Mouse (Mus musculus) embryo, embryonic 9.5 days (tissue): Measurements from ENCODE around the gene Spon1.

Experiments
- DNase-seq: peaks from one replicate; pipeline ENCODE4 v3.0.0-alpha.2; 2017; ENCODE audit errors: extremely low spot score

Spon1 gene

DNA sequence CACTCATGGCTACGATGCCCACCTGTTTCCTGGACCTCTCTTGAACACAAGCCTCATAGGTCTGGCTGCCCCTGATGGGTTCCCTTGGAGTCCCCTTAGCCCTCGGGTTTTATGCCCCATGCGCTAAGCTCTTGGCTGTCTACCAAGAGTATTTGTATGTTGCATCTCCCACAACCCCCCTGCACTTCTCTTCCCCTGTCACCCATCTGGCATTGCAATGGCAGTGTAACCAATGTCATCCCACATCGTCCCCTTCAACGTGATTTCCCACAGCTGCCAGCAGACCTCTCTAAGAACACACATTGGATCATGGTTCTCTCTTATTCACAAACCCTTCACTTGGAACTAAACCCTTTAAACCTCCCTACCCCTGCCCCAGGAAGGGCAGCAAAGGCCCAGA is 239.7 kb downstream of the Spon1 start:
- DNase-seq, result no peak

DNA sequence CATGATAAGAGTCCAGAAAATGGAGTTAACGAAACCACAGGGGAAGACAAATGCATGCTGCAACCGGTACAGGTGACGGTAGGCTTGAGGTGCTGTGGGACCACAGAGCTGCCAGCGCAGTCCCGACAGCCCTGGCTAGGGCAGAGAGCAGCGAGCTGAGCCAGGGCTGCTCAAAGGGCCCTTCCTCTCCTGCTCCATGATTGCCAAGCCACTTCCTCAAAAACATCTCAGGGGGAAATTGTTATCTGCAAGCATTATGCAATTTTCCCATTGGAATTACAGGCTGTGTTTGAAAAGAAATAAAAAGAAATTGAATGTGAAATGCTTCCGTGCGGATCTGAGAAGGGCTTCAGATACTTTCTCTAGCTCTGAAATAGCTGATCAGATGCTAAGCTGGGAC is 240.7 kb downstream of the Spon1 start:
- DNase-seq, result no peak

DNA sequence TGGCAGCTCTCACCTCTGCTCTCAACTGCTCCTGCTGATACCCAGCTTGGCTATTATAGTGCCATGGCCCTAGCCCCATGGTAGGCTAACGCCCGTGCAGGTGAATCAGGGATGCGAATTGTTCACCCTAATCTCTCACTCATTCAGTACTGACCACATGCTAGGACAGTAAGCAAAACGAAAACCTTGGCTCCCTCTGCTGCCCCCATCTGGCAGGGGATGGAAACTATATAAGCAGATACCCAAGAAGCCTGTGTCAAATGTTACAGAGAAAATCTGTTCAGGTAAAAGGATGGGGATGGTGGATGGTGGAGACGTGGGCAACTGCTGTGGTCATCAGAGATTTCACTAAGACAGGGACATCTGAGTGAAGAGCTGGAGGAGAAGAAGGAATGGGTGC is 241.8 kb downstream of the Spon1 start:
- peak; percentile 33 for DNase-seq

DNA sequence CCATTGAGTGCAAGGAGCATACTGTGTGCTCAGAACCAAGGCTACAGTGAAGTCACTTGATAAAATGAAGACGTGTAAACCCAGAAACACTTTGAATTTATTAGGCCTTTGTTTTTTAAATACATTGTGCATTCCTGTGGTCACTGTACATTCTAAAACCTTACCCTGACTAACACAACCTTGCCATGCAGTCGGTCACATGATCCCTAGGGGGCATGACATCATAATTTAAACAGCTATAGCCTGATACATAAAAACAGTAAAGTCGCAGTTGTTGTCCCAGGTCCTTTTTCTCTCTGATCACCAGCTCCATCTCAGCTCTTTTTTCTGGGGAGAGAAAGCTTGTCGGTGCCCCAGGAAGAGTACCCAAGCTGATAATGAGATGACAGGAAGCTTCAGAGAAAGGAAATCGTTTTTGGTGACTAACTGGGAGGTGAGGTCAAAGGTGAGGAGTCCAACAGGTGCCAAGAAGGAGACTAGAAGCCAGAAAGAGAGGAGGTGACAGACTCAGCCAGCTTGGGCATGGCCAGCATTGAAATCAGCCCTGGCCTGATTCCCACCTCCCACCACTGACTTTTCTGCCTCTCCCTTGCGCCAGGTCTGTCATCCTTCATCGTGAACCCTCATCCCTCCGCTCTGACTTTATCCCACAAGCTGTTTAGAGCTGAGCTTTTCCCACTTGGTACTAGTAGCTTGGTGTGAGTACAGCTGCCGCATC is 246.1 kb downstream of the Spon1 start:
- no peak for DNase-seq

DNA sequence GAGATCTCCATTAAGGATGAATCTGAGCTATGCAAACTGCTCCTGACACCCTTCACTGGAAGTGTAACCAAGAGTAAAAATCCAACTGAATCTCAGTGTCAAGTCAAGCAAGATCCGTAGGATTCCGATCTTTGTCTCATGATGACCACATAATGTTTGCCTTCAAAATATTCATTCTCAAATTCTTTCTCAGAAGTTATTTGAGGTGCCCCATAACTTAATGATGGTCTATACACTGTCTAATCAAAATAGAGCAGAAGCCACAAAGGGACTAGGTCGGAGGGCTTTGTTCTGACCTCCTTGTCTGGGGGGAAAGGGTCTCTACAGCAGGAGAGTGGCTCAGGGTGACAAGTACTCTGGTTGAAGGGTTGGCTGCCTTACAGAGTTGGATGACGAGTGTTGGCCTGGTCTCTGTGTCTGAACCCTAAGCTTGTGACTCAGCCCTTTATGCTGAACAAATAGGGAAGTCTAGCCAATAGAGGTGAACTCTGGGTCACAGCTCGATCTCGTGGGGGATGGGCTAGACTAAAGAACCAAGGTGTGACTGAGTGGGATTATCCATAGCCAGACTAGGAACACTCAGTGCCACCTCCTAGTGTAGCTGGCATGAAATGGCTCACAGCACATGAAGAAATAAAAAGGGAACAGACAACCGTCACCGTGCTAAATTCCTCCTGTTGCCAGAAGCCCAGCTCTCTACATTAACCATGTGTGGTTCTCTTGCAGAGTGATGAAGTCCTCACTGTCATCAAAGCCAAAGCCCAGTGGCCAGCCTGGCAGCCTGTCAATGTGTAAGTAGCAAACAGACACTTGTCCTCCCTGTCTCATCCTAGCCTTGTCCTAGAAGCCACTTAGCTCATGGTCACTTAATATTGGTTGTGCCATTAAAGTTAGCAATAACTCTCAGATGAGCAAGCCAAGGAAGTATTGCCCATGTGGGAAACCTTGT is 250.5 kb downstream of the Spon1 start:
- no peak for DNase-seq

DNA sequence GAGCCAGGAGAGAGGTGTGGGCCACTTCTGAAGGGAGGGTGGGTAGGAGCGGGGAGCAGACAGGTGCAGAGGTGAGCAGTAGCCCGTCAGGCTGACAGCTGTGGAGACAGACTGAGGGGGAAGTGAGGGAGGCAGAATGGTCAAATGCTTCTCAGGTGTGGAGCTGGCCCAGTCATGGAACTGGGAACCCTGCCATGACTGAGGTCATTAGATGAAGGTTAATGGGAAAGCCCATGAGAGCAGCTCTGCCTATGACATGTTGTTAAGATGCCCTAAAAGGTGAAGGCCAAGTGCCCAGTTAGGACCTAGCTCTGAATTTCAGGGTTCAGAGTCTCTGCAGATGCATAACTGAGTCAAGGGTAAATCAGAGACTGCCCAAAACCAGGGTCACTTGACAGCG is 253.1 kb downstream of the Spon1 start:
- DNase-seq, result no peak

DNA sequence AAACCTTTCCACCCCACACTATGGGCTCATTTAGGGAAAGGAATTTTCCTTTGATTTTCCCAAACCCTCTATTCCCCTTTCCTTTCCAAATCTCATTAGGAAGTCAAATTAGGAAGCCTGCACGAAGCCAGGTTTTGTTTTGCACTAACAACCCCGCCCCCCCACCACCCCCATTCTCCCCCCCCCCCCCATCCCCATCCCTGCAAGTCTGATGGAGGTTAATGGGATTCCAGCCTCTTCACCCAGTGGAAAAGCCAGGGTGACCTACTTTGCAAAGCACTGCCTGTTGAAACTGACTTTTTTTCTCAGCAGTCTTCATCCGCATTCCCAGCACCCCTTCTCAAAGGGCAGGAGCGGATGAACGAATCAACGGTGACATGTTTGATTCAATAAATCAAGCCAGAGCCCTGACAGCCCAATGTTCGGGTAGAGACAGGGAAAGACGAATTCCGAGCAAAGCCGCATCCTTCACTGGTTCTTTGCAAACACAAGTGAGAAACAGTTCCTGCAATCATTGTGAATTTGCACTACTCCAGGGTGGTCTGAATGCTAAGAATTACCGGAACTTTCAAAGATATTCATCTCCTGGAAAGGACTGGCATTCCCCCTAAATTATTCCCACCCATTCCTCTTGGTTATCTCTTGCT is 254.4 kb downstream of the Spon1 start:
- no peak for DNase-seq

DNA sequence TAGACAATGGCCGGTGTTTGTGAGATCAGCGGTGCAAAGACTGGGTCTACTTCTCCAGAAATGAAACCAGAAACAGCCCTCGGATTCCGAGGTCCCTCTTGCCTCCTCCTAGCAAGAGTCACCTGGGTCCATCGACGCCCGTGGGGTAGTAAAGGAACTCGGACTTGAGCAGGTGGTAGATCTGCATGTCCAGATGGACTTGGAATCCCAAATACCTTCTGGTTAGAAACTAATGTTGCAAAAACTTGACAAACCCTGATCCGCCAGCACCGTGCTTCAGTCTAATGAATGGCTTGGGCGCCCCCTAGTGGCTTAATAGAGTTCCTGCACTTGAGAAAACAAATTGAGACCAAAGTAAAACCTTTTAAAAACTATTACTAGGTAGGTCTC is 254.9 kb downstream of the Spon1 start:
- DNase-seq, result peak; percentile 84

DNA sequence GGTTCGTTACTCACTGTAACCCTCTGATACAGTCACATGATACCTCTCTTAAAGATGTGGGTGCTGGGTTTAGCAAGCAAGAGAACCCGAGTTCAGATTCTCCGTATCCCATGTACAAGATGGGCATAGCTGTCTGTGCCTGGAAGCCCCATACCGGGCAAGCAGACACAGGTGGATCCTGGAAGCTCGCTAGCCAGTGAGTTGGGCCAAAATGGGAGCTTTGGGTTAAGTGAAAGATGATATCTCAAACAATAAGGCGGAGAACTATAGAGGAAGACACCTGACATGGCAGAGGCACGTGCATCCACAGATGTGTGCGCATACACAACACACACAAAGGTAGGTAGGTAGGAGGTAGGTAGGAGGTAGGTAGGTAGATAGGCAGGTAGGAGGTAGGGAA is 261.1 kb downstream of the Spon1 start:
- DNase-seq, result no peak

DNA sequence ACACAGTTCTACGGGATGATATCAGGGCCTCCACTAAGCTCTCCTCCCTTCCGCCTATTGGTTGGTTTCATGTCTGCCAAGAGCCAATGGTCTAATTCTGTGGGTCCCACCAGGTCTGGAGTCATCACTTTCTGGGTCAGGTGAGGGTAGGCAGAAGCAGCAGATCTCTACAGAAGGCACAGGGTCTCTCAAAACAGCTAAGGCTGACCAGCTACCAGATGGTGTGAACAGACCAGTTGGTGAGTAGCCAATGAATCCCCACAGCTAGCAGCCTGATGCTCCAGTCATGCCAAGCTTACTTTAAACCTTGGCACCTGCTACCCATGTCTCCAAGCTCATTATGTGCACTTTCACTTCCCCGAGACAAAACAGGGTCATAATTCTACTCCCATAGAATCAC is 261.6 kb downstream of the Spon1 start:
- no peak for DNase-seq

DNA sequence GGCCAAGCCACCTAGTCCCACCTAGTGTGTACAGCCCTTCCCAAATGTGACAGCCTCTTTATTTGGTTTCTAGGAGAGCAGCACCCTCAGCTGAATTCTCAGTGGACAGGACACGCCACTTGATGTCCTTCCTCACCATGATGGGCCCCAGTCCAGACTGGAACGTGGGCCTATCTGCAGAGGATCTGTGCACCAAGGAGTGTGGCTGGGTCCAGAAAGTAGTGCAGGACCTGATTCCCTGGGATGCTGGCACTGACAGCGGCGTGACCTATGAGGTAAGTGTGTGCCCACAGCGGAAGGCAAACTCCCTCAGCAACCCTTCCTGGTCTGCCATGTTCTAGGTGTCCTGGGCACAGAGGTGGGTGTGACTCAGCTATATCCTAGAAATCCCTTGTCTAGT is 263.0 kb downstream of the Spon1 start:
- no peak for DNase-seq

DNA sequence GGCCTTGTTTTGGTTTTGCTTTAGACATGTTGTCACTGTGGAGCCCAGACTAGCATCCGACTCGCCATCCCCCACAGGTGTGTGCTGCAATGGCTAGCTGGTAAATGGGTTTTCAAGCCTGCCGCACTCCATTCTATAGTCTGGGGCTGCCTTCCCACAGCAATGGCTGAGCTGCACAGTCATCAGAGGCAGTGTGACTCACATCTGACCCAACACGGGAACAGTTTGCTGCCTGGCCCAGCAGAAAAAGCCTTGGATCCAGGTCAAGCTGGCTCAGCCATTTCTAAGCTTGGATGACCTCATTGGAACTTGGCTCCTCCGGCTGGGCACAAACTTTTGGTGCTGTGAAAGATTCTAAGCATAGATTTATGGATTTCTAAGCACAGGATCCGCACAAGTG is 263.8 kb downstream of the Spon1 start:
- no peak for DNase-seq

DNA sequence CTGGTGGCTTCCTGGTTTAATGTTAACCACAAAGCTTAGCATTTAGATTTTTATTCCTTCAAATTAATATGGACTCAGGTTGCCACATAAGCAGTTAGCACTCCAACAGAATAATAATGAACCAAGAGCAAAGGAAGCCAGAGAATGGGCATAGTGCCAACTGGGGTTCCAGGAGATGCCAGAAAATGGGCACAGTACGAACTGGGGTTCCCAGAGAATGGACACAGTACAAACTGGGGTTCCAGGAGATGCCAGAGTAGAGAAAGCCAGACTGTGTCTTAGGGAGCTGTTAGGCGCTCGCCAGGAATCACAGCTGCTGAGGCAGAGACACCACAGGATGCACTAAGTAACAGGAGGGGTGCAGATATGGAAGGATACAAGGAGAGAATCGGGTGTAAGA is 271.4 kb downstream of the Spon1 start:
- no peak for DNase-seq

DNA sequence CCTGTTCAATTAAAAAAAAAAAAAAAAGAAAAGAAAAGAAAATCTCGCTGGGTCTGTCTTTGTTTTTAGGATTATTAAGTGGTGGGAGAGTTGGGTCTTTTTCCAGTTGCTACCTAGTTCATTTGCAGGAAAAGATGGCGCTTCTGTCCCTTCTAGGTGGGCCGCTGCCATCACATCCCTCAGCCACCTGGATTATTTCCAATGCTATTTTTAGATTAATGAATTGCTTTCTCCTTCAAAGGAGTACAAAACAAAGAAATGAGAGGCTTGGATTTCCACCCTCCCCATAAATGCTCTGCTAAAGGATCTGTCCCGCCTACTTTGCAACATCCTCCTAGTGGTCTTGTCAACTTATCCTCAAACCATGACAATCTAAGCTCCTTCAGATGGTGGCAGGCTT is 275.6 kb downstream of the Spon1 start:
- DNase-seq, result no peak

DNA sequence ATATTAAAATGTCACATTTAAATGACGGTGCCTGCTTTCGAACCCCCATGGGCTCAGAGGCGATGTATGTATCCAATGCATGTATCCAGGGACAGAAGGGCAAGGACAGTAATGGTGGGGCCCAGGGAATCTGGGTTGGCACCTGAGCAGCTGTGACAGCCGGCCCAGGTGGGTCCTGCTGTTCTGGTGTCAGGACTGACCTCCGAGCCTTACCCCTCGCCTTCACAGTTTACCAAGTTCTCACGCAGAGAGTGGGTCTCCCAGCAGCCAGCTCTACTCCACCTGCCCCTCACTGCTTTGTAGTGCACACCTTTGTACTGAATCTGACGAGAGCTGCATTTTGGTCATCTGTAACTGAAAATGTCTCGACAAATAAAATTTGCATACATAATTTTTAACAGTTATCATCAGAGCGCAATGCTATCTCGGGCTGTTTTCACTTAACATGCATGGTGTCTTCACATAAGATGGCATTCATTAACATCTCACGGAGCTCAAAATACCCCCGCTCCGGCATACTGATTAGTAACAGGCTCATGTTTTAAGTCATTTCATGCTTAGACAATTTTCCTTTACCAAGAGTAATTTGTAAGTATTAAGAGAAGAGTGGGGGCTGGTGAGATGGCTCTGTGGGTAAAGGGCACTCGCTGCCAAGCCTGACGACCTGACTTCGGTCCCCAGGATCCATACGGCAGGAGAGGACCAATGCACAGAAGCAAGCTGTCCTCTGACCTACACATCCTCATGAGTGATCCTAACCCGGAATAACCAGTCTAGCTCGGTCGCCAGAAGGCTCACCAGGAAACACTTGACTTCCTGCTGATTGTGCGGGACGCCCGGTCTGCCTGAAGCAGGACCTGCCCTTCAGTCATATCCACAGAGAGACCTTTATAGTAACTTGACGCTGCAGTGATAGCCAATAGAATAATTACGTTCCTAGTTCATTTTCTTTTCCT is 277.5 kb downstream of the Spon1 start:
- no peak for DNase-seq

DNA sequence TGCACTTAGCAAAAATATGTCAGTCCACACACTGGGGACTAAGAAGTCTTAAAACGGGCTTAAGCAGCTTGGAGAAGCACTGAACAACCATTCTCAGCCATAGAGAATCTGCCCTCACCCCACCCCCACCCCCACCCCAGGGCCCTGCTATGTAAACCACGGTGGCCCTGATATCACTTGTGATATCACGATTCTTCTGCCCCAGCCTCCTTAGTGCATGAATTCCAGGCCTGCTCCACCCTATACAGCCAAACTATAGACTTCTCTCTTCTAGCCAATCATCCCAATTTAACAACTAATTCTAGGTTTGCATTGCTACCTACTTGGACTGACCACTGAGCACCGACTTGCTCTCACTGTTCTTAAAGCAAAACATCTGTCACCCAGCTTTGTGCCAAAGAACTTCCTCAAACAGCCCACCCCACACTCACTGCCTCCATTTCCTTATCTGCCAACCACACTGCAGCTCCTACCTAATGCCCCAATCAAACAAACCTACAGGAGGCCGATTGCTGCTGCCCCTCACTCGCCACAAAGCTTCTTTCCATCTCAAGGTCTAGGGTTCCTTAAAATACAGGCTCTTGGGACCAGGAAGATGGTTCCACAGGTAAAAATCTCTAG is 278.2 kb downstream of the Spon1 start:
- no peak for DNase-seq

DNA sequence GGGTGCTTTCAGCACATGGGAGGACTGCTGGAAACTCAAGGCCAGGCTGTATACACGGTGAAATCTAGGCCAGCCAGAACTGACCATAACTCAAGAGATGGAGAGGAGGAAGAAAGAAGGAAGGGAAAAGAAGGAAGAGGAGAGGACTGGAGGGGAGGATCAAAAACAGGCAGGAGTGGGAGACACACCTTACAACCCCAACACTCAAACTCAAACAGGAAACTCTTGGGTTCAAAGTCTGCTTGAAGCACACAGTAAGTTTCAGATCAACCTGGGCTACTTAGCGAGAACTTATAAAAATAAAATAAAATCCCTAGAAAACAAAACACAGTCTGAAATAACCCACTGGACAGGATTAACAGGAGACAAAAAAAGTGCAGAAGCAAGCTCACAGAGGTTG is 280.0 kb downstream of the Spon1 start:
- DNase-seq, result no peak

DNA sequence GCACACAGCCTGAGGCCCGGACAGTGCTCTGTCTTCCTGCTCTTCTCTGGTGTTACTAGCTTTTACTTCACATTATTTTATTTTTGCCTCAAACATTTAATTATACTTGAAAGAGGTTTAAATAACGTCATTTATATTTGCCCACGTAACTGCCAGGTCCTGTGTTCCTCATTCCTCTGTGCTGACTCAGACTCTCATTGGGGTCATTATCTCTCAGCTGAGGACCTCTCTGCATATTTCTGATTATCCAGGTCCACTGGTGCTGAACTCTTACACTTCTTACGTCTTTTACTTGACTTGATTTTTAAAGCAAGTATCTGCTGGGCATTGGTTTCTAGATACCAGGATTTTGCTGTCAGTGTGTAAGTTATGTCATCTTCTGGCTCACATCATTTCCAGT is 287.9 kb downstream of the Spon1 start:
- DNase-seq, result no peak

DNA sequence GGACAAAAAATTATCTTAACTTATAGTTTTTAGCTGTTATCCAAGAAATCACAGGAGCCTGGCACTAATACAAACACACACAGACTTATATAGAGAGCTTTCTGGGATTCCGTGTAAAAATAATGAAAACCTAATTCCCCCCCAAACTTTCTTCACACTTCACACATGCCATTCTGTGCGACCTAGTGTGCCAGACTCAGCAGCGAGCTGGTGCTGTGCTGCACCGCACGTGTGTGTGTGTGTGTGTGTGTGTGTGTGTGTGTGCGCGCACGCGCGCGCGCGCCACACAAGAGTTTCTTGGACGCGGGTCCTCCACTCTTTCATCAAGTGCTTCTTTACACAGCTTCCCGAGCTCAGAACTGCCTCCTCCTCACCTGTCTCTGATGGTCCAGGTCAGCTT is 292.4 kb downstream of the Spon1 start:
- DNase-seq, result no peak

DNA sequence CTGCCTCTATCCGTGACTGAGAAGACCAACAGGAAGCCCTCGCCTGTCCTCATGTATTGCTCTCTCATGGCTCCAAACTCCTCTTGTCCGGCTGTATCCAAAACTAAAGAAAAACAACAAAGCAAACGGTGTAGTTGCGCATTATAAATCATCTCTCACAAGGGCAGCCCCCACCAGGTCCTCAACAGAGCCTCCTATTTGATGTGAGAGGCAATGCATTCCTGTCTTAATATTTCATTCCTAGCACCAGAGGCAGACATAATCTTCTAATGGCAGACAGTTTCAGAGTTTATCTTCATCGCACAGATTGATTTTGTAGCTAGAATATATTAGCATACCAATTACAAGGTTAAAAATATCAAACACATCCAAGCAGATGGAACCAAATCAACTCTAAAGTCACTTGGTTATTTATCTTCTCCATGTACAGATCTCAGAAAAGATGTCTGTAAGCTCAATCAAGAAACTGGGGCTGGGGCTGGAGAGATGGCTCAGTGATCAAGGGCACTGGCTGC is 293.2 kb downstream of the Spon1 start:
- no peak for DNase-seq

DNA sequence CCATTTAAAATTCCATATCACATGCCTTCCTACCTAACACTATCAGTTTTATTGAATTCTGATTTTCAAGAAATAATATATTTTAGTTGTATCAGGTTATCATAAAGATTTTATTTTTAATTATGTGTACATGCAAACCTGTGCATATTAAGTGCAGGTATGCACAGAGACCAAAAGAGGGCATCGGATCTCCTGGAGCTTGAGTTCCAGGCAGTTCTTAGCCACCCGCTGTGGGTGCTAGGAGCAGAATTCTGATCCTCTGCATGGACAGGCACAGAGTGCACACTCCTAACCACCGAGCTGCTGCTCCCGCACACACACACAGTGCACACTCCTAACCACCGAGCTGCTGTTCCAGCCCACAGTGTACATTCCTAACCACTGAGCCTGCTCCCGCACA is 294.6 kb downstream of the Spon1 start:
- DNase-seq, result no peak
